Mouse (Mus musculus) lung, adult 18-20 months (tissue): ENCODE data around the gene Fhit.

Experiments used
- DNase-seq, 2 experiments: peaks; one replicate each; pipeline ENCODE4 v3.0.0; 2022; ENCODE audit warnings: mixed read lengths in 2 of 2

Fhit gene

GRCm38 (mm10) chr14:10680041-10680440, 481.8 kb downstream of the Fhit start:
- DNase-seq, result no peak

GRCm38 (mm10) chr14:10679638-10680037, 482.2 kb downstream of the Fhit start:
- DNase-seq, result no peak

- DNase-seq, result peak in 1 of 2 experiments; percentile 5
Observed at GRCm38 (mm10) chr14:10677627-10678026, 484.2 kb downstream of the Fhit start.

DNA sequence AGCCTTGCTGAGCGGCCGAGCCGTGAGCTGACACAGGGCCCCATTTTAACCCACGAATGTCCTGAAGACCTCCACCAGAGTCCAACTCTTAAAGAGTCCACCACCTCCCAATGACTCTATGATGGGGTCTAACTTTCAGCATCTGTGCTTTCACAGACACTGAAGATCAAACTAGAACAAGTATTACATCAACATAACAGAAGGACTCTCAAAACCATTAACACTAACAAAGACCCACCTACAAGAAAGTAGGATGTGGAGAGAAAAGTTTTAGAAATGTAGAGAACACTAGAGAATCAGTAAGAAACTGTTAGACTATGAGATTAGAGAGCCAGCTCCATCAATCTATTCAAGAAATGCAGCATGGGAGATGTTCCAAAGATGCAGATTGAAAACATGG, 501.6 kb downstream of the Fhit start:
- DNase-seq, result no peak

GRCm38 (mm10) chr14:10659326-10659725, 502.5 kb downstream of the Fhit start:
- no peak for DNase-seq

DNA sequence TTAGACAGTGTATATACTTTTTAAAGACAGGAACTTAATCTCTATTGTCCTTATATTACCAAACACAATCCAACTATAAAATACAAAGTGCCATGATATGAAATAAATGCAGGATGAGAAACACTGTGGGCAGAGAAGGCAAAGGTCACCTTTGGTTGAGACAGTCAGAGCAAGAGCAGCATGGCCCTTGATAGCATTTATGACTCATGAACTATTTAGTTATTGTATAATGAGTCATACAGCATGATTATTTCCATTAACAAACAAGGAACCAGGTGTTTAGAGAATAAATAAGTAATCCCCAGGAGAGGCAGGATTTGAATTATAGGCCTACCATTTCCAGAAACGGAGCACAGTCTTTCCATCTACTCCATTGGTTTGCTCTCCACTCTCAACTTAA, 503.6 kb downstream of the Fhit start:
- no peak for DNase-seq

DNA sequence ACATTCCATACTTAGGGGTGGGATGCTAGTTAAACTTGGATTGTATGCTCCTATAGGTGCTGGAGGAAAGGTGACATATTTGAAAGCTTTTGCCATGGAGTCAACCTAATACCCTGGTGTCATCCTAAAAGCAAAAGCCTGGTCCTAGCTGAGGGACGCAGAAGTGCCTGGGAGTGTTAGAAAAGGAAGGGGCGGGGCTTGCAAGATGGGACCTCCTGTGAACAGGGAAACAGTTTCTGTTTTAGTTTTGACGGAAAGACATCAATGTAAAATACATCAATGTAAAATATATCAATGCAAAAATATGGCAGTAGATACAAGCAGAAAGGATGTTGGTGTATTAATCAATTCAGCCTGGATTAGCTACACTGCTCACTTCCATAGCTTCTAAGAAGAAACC, 504.5 kb downstream of the Fhit start:
- no peak for DNase-seq

- no peak for DNase-seq
Observed at GRCm38 (mm10) chr14:10655842-10656241, 506.0 kb downstream of the Fhit start.

DNA sequence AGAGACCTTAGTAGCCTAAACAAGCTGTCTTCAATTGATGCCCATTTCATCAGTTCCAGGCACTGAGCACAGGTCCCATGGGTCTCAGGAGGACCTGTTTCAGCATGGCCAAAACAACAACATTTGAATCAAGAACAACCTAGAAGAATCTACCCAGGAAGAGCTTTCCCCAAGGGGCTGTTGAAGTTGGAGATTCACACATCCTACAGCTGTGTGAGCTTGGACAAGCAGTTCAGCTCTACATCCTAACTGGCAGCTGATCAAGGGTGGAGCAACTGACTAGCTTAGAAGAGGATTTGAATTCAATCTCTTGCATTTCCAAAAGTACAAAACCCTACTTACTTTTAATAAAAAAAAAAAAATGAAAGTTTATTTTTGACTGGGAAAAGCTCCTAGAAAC, 514.0 kb downstream of the Fhit start:
- no peak for DNase-seq

- DNase-seq, result no peak
Observed at GRCm38 (mm10) chr14:10631783-10632182, 530.1 kb downstream of the Fhit start.

DNA sequence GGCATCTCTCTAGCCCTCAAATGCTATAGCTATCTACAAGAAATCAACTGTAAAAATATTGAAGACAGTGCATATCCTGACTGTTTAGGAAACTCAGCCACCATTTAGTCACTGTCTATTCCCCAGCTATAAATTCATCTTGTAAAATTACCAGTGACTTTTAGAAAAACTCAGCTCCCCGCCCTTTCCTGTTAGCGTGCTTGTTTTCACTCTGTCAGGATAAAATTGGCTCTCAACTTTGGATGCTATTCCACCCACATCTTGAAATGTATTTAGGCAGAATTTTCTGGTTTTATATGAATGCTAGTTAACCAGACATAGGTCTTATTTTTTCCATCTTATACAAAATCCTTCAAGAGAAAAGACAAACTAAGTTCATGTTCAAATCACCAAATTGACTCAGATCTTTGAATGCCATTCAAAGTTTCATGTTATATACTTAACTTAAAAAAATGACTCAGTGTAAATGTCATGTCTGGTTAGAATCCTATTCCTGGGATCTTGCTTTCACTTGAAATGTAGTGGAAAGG, 530.9 kb downstream of the Fhit start:
- no peak for DNase-seq

GRCm38 (mm10) chr14:10593467-10593866, 568.4 kb downstream of the Fhit start:
- no peak for DNase-seq

- no peak for DNase-seq
Observed at GRCm38 (mm10) chr14:10568937-10569552, 592.8 kb downstream of the Fhit start.

GRCm38 (mm10) chr14:10567771-10568170, 594.1 kb downstream of the Fhit start:
- DNase-seq, result no peak

DNA sequence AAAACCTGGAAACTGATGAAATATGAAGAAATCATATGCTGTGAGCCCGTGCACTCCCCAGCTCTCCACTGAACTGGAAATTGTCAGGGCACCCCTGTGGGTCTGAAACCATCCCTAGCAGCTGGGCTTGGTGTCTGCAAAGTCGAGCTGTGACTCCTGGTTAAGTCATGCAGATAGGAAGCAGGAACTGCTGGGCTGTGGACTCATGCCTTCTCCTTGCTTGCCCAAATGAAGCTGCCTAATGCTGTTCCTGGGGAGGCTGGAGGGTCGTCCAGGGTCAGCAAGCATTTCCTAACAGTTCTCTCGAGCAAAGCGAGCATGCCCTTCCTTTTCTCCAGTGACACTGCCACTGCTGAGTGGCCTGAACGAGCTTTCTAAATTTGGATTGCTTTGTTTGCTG, 607.1 kb downstream of the Fhit start:
- no peak for DNase-seq

DNA sequence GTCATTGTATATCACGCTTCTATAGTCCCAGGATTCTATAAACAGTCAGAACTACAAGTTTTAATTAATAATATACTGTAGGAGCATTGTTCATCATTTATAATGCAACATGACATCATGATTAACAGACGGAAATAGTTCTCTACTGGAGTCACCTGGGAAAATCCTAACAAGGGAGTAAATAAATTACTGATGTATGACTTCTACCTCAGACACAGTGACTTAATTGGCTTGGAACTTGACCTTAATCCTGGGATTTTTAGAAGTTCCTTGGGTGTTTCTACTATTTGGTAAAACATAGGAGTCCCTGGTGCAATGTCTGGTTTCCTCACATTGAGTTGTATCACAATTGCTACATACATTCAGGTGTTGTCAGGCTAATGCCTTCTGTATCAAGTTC, 613.2 kb downstream of the Fhit start:
- DNase-seq, result no peak

- DNase-seq, result no peak
Observed at GRCm38 (mm10) chr14:10545916-10546315, 615.9 kb downstream of the Fhit start.

GRCm38 (mm10) chr14:10534862-10535261, 627.0 kb downstream of the Fhit start:
- no peak for DNase-seq

DNA sequence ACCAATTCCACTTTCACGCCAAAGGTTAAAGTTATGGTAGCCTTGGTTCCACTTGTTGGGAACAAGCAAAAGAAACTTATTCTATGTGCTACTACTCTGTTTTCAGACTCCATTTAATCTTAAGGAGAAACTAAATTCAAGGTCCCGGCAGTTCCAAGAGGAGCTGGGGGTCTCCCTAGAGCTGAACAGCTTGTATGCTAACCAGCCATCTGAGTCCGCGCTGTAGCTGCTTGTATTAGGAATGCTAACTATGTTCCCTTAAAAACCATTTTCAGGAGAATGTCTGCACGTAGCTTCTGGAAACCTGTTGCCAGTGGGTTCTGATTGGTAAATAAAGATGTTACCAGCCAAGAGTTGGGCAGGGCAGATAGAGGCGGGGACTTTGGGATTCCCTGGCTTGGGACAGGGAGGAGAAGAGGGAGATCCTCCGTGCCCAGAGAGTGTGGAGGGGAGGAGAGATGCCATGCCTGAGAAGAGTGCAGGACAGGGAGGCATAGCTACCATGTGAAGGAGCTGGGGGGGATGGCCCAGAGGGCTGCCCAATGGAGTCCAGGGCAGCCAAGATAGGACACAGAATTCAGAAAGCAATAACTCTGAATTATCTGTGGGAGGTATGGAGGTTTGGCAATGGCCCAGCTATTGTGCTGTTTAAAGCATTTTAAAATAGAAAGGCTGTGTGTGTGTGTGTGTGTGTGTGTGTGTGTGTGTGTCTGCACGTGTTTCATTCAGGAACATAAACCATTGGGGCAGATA, 629.9 kb downstream of the Fhit start:
- no peak for DNase-seq

DNA sequence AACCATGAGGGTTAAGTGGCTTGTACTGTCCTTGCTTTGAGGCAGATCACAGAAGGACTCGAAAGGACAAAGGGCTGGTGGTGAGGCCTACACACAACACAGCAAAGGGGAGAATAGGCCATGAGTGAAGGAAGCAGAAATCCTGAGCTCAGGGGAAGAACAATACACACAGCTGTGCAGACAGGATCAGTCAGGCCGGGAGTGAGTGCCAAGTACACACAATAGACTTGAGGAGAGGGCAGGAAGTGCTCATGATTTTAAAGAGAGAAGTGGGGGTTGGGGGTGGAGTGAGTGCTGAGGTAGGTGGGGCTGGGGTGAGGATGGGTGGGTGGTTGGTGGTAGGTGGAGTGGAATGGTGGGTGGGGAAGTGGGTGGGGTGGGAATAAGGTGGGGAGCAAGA, 635.0 kb downstream of the Fhit start:
- DNase-seq, result no peak

DNA sequence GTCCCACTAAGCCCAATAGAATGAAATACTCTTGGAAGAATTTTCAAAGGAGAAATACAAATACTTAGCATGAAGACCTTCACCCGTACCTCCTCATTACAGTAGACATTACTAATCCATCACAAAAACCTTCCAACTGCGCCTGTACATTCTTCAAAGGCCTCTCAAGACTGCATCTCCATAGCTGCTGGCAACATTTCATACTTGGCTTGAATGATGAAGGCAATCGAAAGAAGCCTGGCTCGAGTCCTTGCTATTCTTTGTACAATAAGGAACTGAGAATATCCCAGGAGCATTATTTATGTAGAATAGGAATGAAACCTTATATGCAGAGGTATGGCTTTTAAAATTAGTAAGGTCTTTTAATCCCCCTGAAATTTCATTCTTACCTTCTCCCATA, 636.0 kb downstream of the Fhit start:
- no peak for DNase-seq

- no peak for DNase-seq
Observed at GRCm38 (mm10) chr14:10514026-10514425, 647.8 kb downstream of the Fhit start.

GRCm38 (mm10) chr14:10509252-10509651, 652.6 kb downstream of the Fhit start:
- DNase-seq, result no peak

DNA sequence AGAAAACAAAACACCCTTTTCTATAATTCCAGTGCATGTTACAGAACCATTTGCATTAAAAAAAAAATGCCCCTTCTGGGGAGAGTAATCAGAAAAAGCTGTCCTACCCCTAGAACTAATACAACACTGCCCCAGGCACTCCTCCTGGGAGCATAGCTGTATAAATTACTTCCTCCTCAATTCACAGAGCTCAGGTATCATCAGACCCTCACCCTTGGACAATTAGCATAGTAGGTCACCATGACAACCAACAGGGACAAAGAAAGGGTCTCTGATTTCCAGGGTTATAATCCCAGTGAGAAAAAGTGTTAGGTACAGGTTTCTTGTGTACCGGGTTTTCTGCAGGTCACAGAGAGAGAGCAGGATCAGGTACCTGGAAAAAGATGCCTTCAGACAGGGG, 654.3 kb downstream of the Fhit start:
- DNase-seq, result no peak

DNA sequence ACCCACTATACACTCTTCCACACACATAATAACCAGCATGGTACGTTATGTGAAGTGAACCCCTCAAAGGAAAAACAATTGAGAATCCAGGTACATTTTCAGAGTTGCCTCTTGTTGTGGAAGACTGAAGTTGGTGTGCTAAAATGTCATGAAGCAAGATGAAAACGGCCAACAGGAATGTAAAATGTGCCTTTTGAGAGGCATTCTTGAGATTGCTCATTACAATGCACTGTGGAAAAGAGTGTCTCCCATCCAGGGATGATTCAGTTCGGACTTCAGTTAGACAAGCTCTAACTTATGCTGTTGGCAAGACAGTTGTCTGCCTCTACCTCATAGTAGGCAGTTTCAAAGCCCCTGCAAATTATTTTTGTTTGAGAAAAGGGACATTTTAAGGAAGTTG, 676.0 kb downstream of the Fhit start:
- no peak for DNase-seq
